Mouse (Mus musculus) G1E (cell line): Measurements from ENCODE around the gene Ccdc32. TPM values are rescaled to one million over a fixed set of nuclear protein-coding genes. Genes with fewer than 3 reads are reported as not detected.

Experiments
- ATAC-seq: 2 replicates; pipeline ENCODE4 v1.8.0; 2016; ENCODE audit warnings: mild to moderate bottlenecking; ENCODE audit not compliant: insufficient number of reproducible peaks, poor library complexity, low FRiP score, severe bottlenecking; ENCODE audit errors: extremely low read depth
- DNase-seq: peaks from one replicate; pipeline ENCODE4 v3.0.0; 2012; ENCODE audit warnings: low spot score
- H3K27me3 ChIP-seq: 2 replicates; pipeline ENCODE4 v1.6.1; 2012; ENCODE audit warnings: mild to moderate bottlenecking, low read length, inconsistent platforms; ENCODE audit not compliant: insufficient read depth
- H3K36me3 ChIP-seq: replicated peaks from 2 replicates; pipeline ENCODE3; 2012; ENCODE audit warnings: mild to moderate bottlenecking, inconsistent platforms
- H3K4me1 ChIP-seq: 2 replicates; pipeline ENCODE4 v1.6.1; 2012; ENCODE audit warnings: low read depth, low read length, inconsistent platforms, mixed read lengths; ENCODE audit not compliant: insufficient read depth
- H3K4me3 ChIP-seq: 2 replicates; pipeline ENCODE4 v1.5.1; 2012; ENCODE audit warnings: low read depth, mild to moderate bottlenecking, inconsistent platforms, low read length, moderate library complexity, mixed read lengths
- H3K9me3 ChIP-seq: replicated peaks from 2 replicates; pipeline ENCODE4 v1.6.1; 2012; ENCODE audit warnings: inconsistent platforms
- CTCF ChIP-seq: IDR thresholded peaks from 2 replicates; pipeline ENCODE4 v1.5.1; 2012; ENCODE audit warnings: low read depth, low read length, inconsistent platforms, mixed read lengths
- GATA1 ChIP-seq: IDR thresholded peaks from 2 replicates; pipeline ENCODE4 v1.6.1; 2012; ENCODE audit warnings: borderline replicate concordance, low read length, inconsistent platforms, mixed read lengths
- GATA2 ChIP-seq: IDR thresholded peaks from 2 replicates; pipeline ENCODE4 v1.6.1; 2012; ENCODE audit warnings: low read depth, low read length, inconsistent platforms, borderline replicate concordance
- POLR2AphosphoS5 ChIP-seq: IDR thresholded peaks from 2 replicates; pipeline ENCODE4 v1.6.1; 2012; ENCODE audit warnings: low read depth, low read length, inconsistent platforms; ENCODE audit not compliant: insufficient replicate concordance
- TAL1 ChIP-seq: conservative IDR thresholded peaks from 2 replicates; pipeline ENCODE4 v1.6.1; 2012; ENCODE audit warnings: low read depth, low read length, inconsistent platforms, mixed read lengths
- polyA plus RNA-seq: library from polyadenylated mRNA; stranded (reverse); fragments of >175 nt; gene quantifications from 2 replicates; pipeline ENCODE4 v1.2.3, GENCODE M21; 2012
- total RNA-seq, 2 experiments: library from RNA; stranded (forward) in 1 of 2; stranded (reverse) in 1 of 2; fragments of 200-1000 nt in 1 of 2; fragments of >200 nt in 1 of 2; fragmentation: Nextera tagmentation in 1 of 2; gene quantifications; 2 replicates each; pipeline ENCODE4 v1.2.3; 2014 to 2017

Ccdc32 gene
- total and polyA plus RNA-seq, 3 experiments, result 13.7 to 28.1 (median 27.3) TPM

DNA sequence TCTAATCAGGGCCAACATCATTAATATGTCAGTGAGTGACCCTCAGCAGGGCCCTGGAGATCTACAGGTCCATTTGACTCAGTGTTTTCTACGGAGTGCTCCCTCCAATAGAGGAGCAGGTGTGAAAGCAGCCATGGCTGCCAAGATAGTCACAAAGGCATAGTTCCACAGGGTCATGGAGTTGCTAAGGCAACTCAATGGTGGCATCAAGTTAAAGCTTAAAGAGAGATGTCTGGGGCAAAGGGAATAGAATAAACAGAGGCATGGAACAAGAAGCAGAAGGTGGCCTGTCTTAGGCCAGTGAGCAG lies 32.4 kb downstream of the Ccdc32 start:
- TF ChIP-seq GATA1 (no peak), GATA2 (no peak), POLR2AphosphoS5 (no peak), TAL1 (no peak), CTCF (no peak)
- ATAC-seq, result no peak
- no peaks in the 10 kb centered on the region for H3K9me3 ChIP-seq
- no peak for DNase-seq
- H3K36me3 ChIP-seq, result no peaks in the 10 kb centered on the region
- no peak overlapping the region for H3K4me3 ChIP-seq
- peaks cover 2% of the 10 kb centered on the region for H3K4me1 ChIP-seq
- H3K27me3 ChIP-seq, result peaks cover 61% of the 10 kb centered on the region

DNA sequence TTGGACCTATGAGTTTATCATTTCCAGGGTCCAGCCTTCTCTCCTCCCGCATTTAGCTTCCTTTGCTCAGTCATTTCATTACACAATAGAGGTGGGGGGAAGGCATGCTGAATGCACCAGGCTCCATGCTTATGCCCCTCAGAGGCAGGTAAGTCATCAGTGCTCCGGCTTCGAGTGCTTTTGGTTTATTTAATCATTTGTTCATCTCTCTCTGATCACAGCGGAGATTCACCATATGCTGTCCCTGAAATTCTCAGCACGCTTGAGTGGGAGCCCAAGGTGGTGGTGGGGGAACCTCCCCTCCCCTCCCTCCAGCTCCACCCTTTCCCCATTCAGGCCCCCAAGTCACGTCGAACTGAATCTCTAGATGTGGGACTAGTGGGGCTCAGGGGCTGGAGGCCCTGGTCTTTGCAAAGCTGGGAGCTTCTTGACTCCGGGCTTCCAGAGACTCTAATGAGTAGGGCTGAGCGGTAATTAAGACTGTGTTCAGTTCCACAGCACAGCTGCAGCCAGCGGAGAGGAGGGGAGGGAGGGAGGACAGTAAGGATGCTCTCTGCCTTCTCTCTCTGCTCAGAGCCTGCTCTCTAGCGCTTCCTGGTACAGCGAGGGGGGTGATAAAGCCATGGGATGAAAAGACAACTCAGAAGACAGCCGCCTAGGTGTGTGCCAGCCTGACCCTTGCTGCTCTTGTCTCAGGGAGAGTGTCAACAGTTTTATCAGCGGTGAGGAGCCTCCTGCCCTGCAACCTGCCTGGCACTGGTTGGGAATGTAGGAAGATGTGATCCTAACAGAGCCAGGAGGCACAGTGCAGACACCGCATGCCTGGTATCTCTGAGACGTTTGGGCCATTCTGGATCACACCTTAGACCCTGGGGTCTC lies 33.0 kb downstream of the Ccdc32 start:
- ATAC-seq (no peak), DNase-seq (no peak)
- Histone ChIP-seq H3K4me1 (peaks cover 2% of the 10 kb centered on the region), H3K9me3 (no peaks in the 10 kb centered on the region), H3K4me3 (no peak overlapping the region), H3K36me3 (no peaks in the 10 kb centered on the region), H3K27me3 (peaks cover 61% of the 10 kb centered on the region)
- no peak for TF ChIP-seq GATA2
- no peak for TF ChIP-seq POLR2AphosphoS5
- TF ChIP-seq GATA1, result no peak
- no peak for TF ChIP-seq TAL1
- TF ChIP-seq CTCF, result no peak

DNA sequence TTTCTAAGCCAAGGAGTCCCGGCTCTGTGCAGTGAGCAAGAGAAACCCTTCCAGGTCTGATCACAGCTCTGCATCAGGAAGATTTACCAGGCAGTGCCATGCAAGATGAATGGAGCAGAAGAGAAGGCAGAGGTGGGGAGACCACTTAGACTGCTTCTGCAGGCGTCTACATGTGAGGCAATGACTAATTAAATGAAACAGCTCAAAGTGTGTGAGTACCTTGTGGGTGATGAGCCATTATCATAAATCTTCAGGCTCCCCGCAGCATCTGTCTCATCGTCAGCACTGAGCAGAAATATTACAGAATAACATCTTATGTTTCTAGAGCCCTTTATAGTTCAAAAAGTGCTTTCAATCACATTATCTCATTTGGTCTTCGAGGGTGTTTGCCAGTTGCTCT lies 33.7 kb downstream of the Ccdc32 start:
- no peaks in the 10 kb centered on the region for H3K36me3 ChIP-seq
- no peak for TF ChIP-seq CTCF
- no peak for TF ChIP-seq POLR2AphosphoS5
- no peak for TF ChIP-seq GATA2
- TF ChIP-seq GATA1, result no peak
- DNase-seq (no peak), ATAC-seq (no peak)
- no peak overlapping the region for H3K4me3 ChIP-seq
- H3K27me3 ChIP-seq, result peaks cover 61% of the 10 kb centered on the region
- peaks cover 2% of the 10 kb centered on the region for H3K4me1 ChIP-seq
- peaks cover under 1% of the 10 kb centered on the region for H3K9me3 ChIP-seq

DNA sequence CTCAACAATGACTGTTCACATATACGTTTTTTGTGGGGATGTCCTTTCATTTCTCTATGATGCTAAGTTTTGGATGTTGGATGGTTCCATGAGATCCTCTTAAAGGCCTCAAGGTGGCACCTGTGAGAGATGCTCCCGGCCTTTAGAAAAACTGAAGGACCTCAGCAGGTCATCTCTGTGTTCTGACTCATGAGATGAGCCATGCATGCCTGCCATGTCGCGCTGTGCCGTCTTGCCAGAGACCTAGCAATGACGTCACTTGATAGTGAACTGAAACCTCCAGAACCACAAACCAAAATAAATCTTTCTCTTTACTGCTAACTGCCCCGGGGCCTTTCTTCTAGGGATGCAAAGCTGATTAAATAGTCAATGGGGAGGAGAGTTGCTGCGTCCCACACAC lies 45.4 kb downstream of the Ccdc32 start:
- no peak for DNase-seq
- no peak overlapping the region for H3K4me3 ChIP-seq
- TF ChIP-seq POLR2AphosphoS5, result no peak
- no peak for TF ChIP-seq CTCF
- TF ChIP-seq GATA1, result no peak
- no peak for TF ChIP-seq TAL1
- TF ChIP-seq GATA2, result no peak
- no peaks in the 10 kb centered on the region for H3K36me3 ChIP-seq
- no peak for ATAC-seq
- no peaks in the 10 kb centered on the region for H3K9me3 ChIP-seq
- H3K27me3 ChIP-seq, result peaks cover 30% of the 10 kb centered on the region
- H3K4me1 ChIP-seq, result peaks cover 4% of the 10 kb centered on the region; the same call in 1 of the 2 replicates

DNA sequence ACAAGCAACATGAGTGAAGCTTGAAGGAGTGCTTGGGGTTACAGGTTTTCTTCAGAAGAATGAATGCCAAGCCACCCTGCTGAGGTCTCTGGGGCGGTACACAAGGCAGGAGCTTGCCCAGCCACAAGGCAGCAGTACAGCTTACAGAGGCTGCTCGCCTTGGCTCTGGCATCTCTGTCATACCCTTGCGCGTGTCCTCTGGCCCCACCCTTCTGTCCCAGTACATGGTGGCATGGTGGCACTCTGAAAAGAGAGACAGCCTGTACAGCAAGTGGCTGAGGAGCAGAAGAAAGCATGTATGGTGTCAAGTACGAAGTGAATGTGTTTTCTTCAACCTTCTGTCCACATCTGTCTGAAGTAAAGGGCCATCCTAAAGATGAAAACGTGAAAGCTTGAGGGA lies 48.4 kb downstream of the Ccdc32 start:
- no peaks in the 10 kb centered on the region for H3K36me3 ChIP-seq
- H3K27me3 ChIP-seq, result peaks cover 21% of the 10 kb centered on the region
- ATAC-seq (no peak), DNase-seq (no peak)
- H3K4me3 ChIP-seq, result no peak overlapping the region
- no peaks in the 10 kb centered on the region for H3K9me3 ChIP-seq
- TF ChIP-seq TAL1 (no peak), GATA1 (no peak), POLR2AphosphoS5 (no peak), CTCF (no peak), GATA2 (no peak)
- H3K4me1 ChIP-seq, result peaks cover 20% of the 10 kb centered on the region

DNA sequence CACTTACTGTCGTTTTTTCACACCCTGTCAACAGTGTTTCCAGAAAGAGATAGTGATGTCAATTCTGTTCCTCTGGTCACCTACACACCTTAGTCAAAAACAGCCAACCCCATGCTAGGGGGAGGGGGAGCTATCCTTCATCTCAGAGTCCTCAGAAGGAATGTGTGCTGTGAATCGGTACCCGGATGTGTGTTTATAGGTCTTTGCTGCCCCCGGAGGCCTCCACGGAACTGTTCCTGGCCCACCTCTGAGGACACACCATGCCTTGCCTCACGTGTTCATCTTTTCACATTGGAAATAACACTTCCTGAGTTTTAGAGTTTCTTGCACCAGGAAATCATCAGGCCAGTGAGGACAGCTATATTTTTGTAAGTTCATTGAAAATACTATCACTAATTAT lies 51.1 kb downstream of the Ccdc32 start:
- no peak overlapping the region for H3K4me3 ChIP-seq
- peaks cover 11% of the 10 kb centered on the region for H3K27me3 ChIP-seq
- no peak for TF ChIP-seq POLR2AphosphoS5
- 0 out of 2 replicates have a peak, but pooled peaks have one; percentile 15 for TF ChIP-seq CTCF
- H3K9me3 ChIP-seq, result no peaks in the 10 kb centered on the region
- H3K36me3 ChIP-seq, result no peaks in the 10 kb centered on the region
- no peak for ATAC-seq
- peaks cover 37% of the 10 kb centered on the region for H3K4me1 ChIP-seq
- DNase-seq, result no peak

DNA sequence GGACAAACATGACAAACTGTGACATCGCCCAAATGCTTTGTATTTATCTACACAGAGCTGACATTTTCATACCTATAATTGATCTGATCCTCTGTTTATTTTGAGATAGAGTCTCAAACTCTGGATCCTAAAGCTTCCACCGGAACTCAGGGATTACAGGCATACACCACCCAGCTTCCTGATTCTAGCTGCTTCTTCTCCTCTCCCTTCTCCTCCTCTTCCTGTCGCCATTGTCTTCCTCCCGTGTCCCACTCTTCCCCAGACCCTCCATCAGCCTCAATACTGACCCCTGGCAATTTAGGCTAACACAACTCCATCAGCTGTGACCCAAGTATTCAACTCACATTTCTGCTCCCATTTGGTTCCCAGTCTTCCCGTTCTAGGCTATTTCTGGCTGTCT lies 52.3 kb downstream of the Ccdc32 start:
- H3K9me3 ChIP-seq, result no peaks in the 10 kb centered on the region
- no peaks in the 10 kb centered on the region for H3K36me3 ChIP-seq
- peaks cover 7% of the 10 kb centered on the region for H3K27me3 ChIP-seq
- TF ChIP-seq GATA1, result no peak
- TF ChIP-seq CTCF, result no peak
- no peak for TF ChIP-seq POLR2AphosphoS5
- TF ChIP-seq GATA2, result no peak
- no peak for TF ChIP-seq TAL1
- H3K4me1 ChIP-seq, result peaks cover 47% of the 10 kb centered on the region
- ATAC-seq (no peak), DNase-seq (no peak)
- peak overlapping the region; percentile 73; the same call in 1 of the 2 replicates for H3K4me3 ChIP-seq
